Mouse (Mus musculus): ENCODE measurements around the gene Ugt1a1.

GRCm38 (mm10) chr1:88229986-88230385, 18.2 kb downstream of the Ugt1a1 start:
- TF ChIP-seq CTCF (IDR thresholded peaks at IDR 0.05; ENCODE audit: low read depth) (no peak), EP300 (IDR thresholded peaks at IDR 0.05; ENCODE audit: low read depth) (no peak)

All from liver, embryonic 14.5 days (tissue).